Mouse (Mus musculus) lung, postnatal 14 days (tissue): ENCODE results near the gene Tmem256.

Experiments
- DNase-seq: peaks from one replicate; pipeline ENCODE4 v3.0.0; 2021

Tmem256 gene

GRCm38 (mm10) chr11:69816520-69816919 is 21.8 kb upstream of the Tmem256 start:
- no peak for DNase-seq

GRCm38 (mm10) chr11:69818365-69818764 is 19.9 kb upstream of the Tmem256 start, which contains the start of gene Spem2:
Gene Spem2, minus strand, starts transcription at chr11:69818465.
- no peak for DNase-seq

GRCm38 (mm10) chr11:69818871-69819270 is 19.4 kb upstream of the Tmem256 start:
- DNase-seq = no peak

GRCm38 (mm10) chr11:69822080-69822479 is 16.2 kb upstream of the Tmem256 start, which contains the start of gene Spem1:
Gene Spem1, minus strand, starts transcription at chr11:69822180.
- no peak for DNase-seq

- DNase-seq = no peak
Observed at GRCm38 (mm10) chr11:69823456-69823855, 14.9 kb upstream of the Tmem256 start.

- no peak for DNase-seq
Observed at GRCm38 (mm10) chr11:69828832-69829231, 9.5 kb upstream of the Tmem256 start.

GRCm38 (mm10) chr11:69833554-69833953 is 4.8 kb upstream of the Tmem256 start:
- no peak for DNase-seq

- DNase-seq = no peak
Observed at GRCm38 (mm10) chr11:69834001-69834549, 4.2 kb upstream of the Tmem256 start.

- no peak for DNase-seq
Observed at GRCm38 (mm10) chr11:69835326-69835965, 2.9 kb upstream of the Tmem256 start.

GRCm38 (mm10) chr11:69835966-69836335 is 2.4 kb upstream of the Tmem256 start:
- DNase-seq = no peak

- DNase-seq = no peak
Observed at GRCm38 (mm10) chr11:69836703-69837576, 1.4 kb upstream of the Tmem256 start.

- DNase-seq = no peak
Observed at GRCm38 (mm10) chr11:69837604-69837951, 736 bp upstream of the Tmem256 start, which contains the start of gene Nlgn2. Gene Nlgn2, minus strand, starts transcription at chr11:69837784.

GRCm38 (mm10) chr11:69838714-69839104 is 395 bp downstream of the Tmem256 start:
- no peak for DNase-seq

- DNase-seq = peak; percentile 92
Observed at GRCm38 (mm10) chr11:69846198-69846680, 7.9 kb downstream of the Tmem256 start, which contains the start of gene Plscr3. Gene Plscr3, plus strand, starts transcription at chr11:69846376.

- peak; percentile 39 for DNase-seq
Observed at GRCm38 (mm10) chr11:69846738-69847688, 8.7 kb downstream of the Tmem256 start.

GRCm38 (mm10) chr11:69848021-69848420 is 9.7 kb downstream of the Tmem256 start:
- DNase-seq = no peak

GRCm38 (mm10) chr11:69849128-69849527 is 10.8 kb downstream of the Tmem256 start:
- DNase-seq = no peak

- no peak for DNase-seq
Observed at GRCm38 (mm10) chr11:69849884-69850283, 11.6 kb downstream of the Tmem256 start.

- no peak for DNase-seq
Observed at GRCm38 (mm10) chr11:69850754-69851153, 12.4 kb downstream of the Tmem256 start.

- no peak for DNase-seq
Observed at GRCm38 (mm10) chr11:69853994-69854393, 15.7 kb downstream of the Tmem256 start.

GRCm38 (mm10) chr11:69854680-69855079 is 16.4 kb downstream of the Tmem256 start:
- no peak for DNase-seq

- DNase-seq = peak; percentile 46
Observed at GRCm38 (mm10) chr11:69855347-69855746, 17.0 kb downstream of the Tmem256 start.
